13 mouse cellular contexts compared by ENCODE assay signal in the genomic region with DNA sequence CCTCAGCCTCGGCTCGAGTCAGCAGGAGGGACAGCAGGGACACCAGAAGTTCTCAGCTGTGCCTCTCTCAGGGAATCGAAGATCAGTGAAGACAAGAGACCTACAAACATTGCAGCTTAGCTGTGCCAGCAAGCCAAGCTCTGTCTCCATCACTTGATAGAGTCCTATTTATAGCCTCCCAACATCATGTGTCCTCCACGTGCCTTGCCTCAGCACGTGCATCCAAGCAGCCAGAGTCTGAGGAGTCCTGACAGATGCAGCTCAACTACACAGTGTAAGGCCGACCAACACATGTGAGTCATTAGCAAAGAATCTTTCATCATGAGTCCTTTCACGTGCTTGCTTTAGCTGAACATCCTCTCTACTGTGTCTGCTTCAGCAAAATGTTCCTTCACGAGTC. TPM values are rescaled to one million over a fixed set of nuclear protein-coding genes. Genes with fewer than 3 reads are reported as not detected.
DNase-seq lines count a peak whose midpoint lies in the region; ATAC-seq and TF ChIP-seq lines count a peak whose summit lies in the region.
"Had no signal": no experiment of that assay in that cellular context is flagged by ENCODE, and none has a peak within 500 bp of the region (broad histone marks: within the 10 kb centered on the region; RNA-seq: fewer than 3 reads in every experiment).

No protein-coding gene starts in this region.

- no peak for TF ChIP-seq CTCF in heart, adult 2 months (IDR thresholded peaks at IDR 0.05)
- no peak for TF ChIP-seq CTCF in liver, postnatal 0 days (IDR thresholded peaks at IDR 0.05; ENCODE audit: low read depth)

- peaks cover 7% of the 10 kb centered on the region; the same call in 1 of the 2 replicates for H3K79me2 ChIP-seq in heart, adult 2 months (replicated peaks; ENCODE audit: control insufficient read depth, insufficient read depth, low read length)

- TF ChIP-seq POLR2A in heart, adult 2 months (IDR thresholded peaks at IDR 0.05; ENCODE audit: insufficient read depth, low read depth, low read length) = 0 out of 2 replicates have a peak, but pooled peaks have one; percentile 22
- TF ChIP-seq POLR2A in limb, embryonic 14.5 days (IDR thresholded peaks at IDR 0.05; ENCODE audit: borderline replicate concordance, extremely low read depth, insufficient read depth, insufficient read length) = no peak

- H3K36me3 ChIP-seq in heart, adult 2 months (ENCODE audit: control insufficient read depth, insufficient read depth, low read length) = peaks cover 13% of the 10 kb centered on the region
- peaks cover 17% of the 10 kb centered on the region; the same call in 1 of the 2 replicates for H3K36me3 ChIP-seq in limb, embryonic 14.5 days (ENCODE audit: control insufficient read depth, insufficient read depth, low read length)
- 0 out of 2 replicates have a peak, but pooled peaks cover 7% of the 10 kb centered on the region for H3K36me3 ChIP-seq in midbrain, embryonic 14.5 days (ENCODE audit: control insufficient read depth, insufficient read depth, low read length)
- peaks cover 7% of the 10 kb centered on the region for H3K36me3 ChIP-seq in liver, postnatal 0 days (replicated peaks; ENCODE audit: insufficient read depth, low read length)
- H3K36me3 ChIP-seq in forebrain, embryonic 13.5 days (ENCODE audit: poor library complexity, severe bottlenecking) = peaks cover 21% of the 10 kb centered on the region

- no peaks in the 10 kb centered on the region for H3K27me3 ChIP-seq in heart, adult 2 months (ENCODE audit: control insufficient read depth, insufficient read depth, low read length)
- H3K27me3 ChIP-seq in limb, embryonic 14.5 days (ENCODE audit: control insufficient read depth, insufficient read depth, low read length) = no peaks in the 10 kb centered on the region
- no peaks in the 10 kb centered on the region for H3K27me3 ChIP-seq in midbrain, embryonic 14.5 days (ENCODE audit: control insufficient read depth, insufficient read depth, low read length)
- H3K27me3 ChIP-seq in liver, postnatal 0 days (ENCODE audit: insufficient read depth, low read length) = no peaks in the 10 kb centered on the region
- no peaks in the 10 kb centered on the region for H3K27me3 ChIP-seq in forebrain, embryonic 13.5 days
- H3K27me3 ChIP-seq: embryonic facial prominence, embryonic 12.5 days; neural tube, embryonic 15.5 days had no signal

- no peaks in the 10 kb centered on the region for H3K9me3 ChIP-seq in limb, embryonic 14.5 days (ENCODE audit: control insufficient read depth, low read length)
- no peaks in the 10 kb centered on the region for H3K9me3 ChIP-seq in midbrain, embryonic 14.5 days (ENCODE audit: control insufficient read depth, low read length)
- H3K9me3 ChIP-seq in liver, postnatal 0 days (ENCODE audit: low read length) = no peaks in the 10 kb centered on the region
- H3K9me3 ChIP-seq in forebrain, embryonic 13.5 days (replicated peaks) = no peaks in the 10 kb centered on the region
- H3K9me3 ChIP-seq: embryonic facial prominence, embryonic 12.5 days; neural tube, embryonic 15.5 days had no signal

- intact Hi-C loops in heart, adult 2 months (cut with DNase I) = loop anchor here (10.0 kb wide), 1 partner anchor 217 kb away; a partner anchor contains a TSS

- H3K4me2 ChIP-seq in limb, embryonic 14.5 days (replicated peaks; ENCODE audit: low read depth, low read length, severe bottlenecking) = no peak overlapping the region
- no peak overlapping the region for H3K4me2 ChIP-seq in midbrain, embryonic 14.5 days (ENCODE audit: low read length)
- H3K4me2 ChIP-seq in liver, postnatal 0 days (ENCODE audit: low read depth, low read length) = no peak overlapping the region
- H3K4me2 ChIP-seq in forebrain, embryonic 13.5 days = no peak overlapping the region
- H3K4me2 ChIP-seq: embryonic facial prominence, embryonic 12.5 days; neural tube, embryonic 15.5 days had no signal

- peak overlapping the region; percentile 68 for H3K27ac ChIP-seq in heart, adult 2 months
- no peak overlapping the region for H3K27ac ChIP-seq in limb, embryonic 14.5 days (replicated peaks; ENCODE audit: low read depth, low read length)
- H3K27ac ChIP-seq in midbrain, embryonic 14.5 days (replicated peaks; ENCODE audit: low read depth, low read length) = no peak overlapping the region
- no peak overlapping the region for H3K27ac ChIP-seq in liver, postnatal 0 days (ENCODE audit: low read depth)
- no peak overlapping the region for H3K27ac ChIP-seq in forebrain, embryonic 13.5 days
- H3K27ac ChIP-seq: embryonic facial prominence, embryonic 12.5 days; neural tube, embryonic 15.5 days had no signal

- no peak overlapping the region for H3K4me3 ChIP-seq in heart, adult 2 months
- no peak overlapping the region for H3K4me3 ChIP-seq in limb, embryonic 14.5 days (replicated peaks; ENCODE audit: low read length)
- no peak overlapping the region for H3K4me3 ChIP-seq in midbrain, embryonic 14.5 days (replicated peaks; ENCODE audit: low read depth, low read length)
- no peak overlapping the region for H3K4me3 ChIP-seq in liver, postnatal 0 days (ENCODE audit: low read depth, low read length)
- no peak overlapping the region for H3K4me3 ChIP-seq in forebrain, embryonic 13.5 days
- H3K4me3 ChIP-seq: embryonic facial prominence, embryonic 12.5 days; neural tube, embryonic 15.5 days had no signal

- H3K9ac ChIP-seq in heart, adult 2 months (ENCODE audit: low read depth, low read length) = no peak overlapping the region
- no peak overlapping the region for H3K9ac ChIP-seq in limb, embryonic 14.5 days (ENCODE audit: low read depth, low read length, severe bottlenecking)
- no peak overlapping the region for H3K9ac ChIP-seq in midbrain, embryonic 14.5 days (replicated peaks; ENCODE audit: low read length)
- H3K9ac ChIP-seq in liver, postnatal 0 days (replicated peaks) = no peak overlapping the region
- H3K9ac ChIP-seq in forebrain, embryonic 13.5 days = no peak overlapping the region
- H3K9ac ChIP-seq: embryonic facial prominence, embryonic 12.5 days; neural tube, embryonic 15.5 days had no signal

- 0 out of 2 replicates have a peak, but pooled peaks have one; percentile 19 for ATAC-seq in limb, embryonic 14.5 days (ENCODE audit: low FRiP score, low read depth)
- no peak for ATAC-seq in midbrain, embryonic 14.5 days (ENCODE audit: low FRiP score, low TSS enrichment)
- ATAC-seq in liver, postnatal 0 days = no peak
- ATAC-seq in forebrain, embryonic 13.5 days = no peak

- WGBS in heart, adult 2 months = 40% methylated on average over 8 of the region's 8 CpGs
- 78% methylated on average over 8 of the region's 8 CpGs for WGBS in limb, embryonic 14.5 days
- 91% methylated on average over 8 of the region's 8 CpGs for WGBS in midbrain, embryonic 14.5 days
- WGBS in liver, postnatal 0 days (ENCODE audit: insufficient replicate concordance) = 91% methylated on average over 8 of the region's 8 CpGs
- 94% methylated on average over 8 of the region's 8 CpGs for WGBS in forebrain, embryonic 13.5 days

- TF ChIP-seq EP300 in heart, adult 2 months (IDR thresholded peaks at IDR 0.05; ENCODE audit: insufficient read depth, low read depth, low read length) = peak; percentile 95; the same call in 1 of the 2 replicates
- TF ChIP-seq EP300 in liver, postnatal 0 days (IDR thresholded peaks at IDR 0.05; ENCODE audit: low read depth) = no peak

- H3K4me1 ChIP-seq in heart, adult 2 months (ENCODE audit: control insufficient read depth, insufficient read depth, low read length) = peaks cover 12% of the 10 kb centered on the region
- peaks cover 8% of the 10 kb centered on the region for H3K4me1 ChIP-seq in limb, embryonic 14.5 days (ENCODE audit: control insufficient read depth, insufficient read depth, low read length)
- peaks cover 6% of the 10 kb centered on the region for H3K4me1 ChIP-seq in midbrain, embryonic 14.5 days (ENCODE audit: control insufficient read depth, insufficient read depth, low read length)
- H3K4me1 ChIP-seq in liver, postnatal 0 days (ENCODE audit: insufficient read depth) = peaks cover 10% of the 10 kb centered on the region
- H3K4me1 ChIP-seq in forebrain, embryonic 13.5 days = peaks cover 13% of the 10 kb centered on the region

- DNase-seq in layer of hippocampus, adult 9-11 months = peak; percentile 56
- DNase-seq in layer of hippocampus, postnatal 10 days (ENCODE audit: low spot score in 2 of 2) = no peak
- peak; percentile 75 to 91 for DNase-seq in adrenal gland, adult (ENCODE audit: inconsistent age in 2 of 2, low spot score in 1 of 2)
- peak; percentile 69 to 80 for DNase-seq in heart, adult 2 months
- peak; percentile 32 for DNase-seq in limb, embryonic 14.5 days (ENCODE audit: low spot score)
- no peak for DNase-seq in midbrain, embryonic 14.5 days
- no peak for DNase-seq in liver, postnatal 0 days

RNA-seq across cellular contexts. Expression of a gene that starts 2.6 kb away (rescaled TPM):
- 10 to 100 TPM; 50.4 to 50.8 TPM for total RNA-seq in layer of hippocampus, postnatal 10 days (2021)
- total RNA-seq in heart, adult 2 months (2021) = 10 to 100 TPM; 17.1 to 20.6 TPM
- 14.3 and 23.4 TPM in 2 replicates for polyA plus RNA-seq in heart, adult 2 months (2012; rRNA removed)
- polyA plus RNA-seq in limb, embryonic 14.5 days (2012; rRNA removed) = 48.6 and 50.8 TPM in 2 replicates
- 27.0 and 28.9 TPM in 2 replicates for polyA plus RNA-seq in limb, embryonic 14.5 days (2014; fragmentation: Nextera tagmentation; extraction: Ambion mirVana)
- 23.6 and 26.2 TPM in 2 replicates for polyA plus RNA-seq in midbrain, embryonic 14.5 days (2014; fragmentation: Nextera tagmentation; extraction: Ambion mirVana)
- 3.0 and 3.6 TPM in 2 replicates for polyA plus RNA-seq in liver, postnatal 0 days (2015; fragmentation: Nextera tagmentation; extraction: Ambion mirVana)
- polyA plus RNA-seq in forebrain, embryonic 13.5 days (2015; fragmentation: Nextera tagmentation; extraction: Ambion mirVana) = 23.1 and 24.3 TPM in 2 replicates

RNA-seq across cellular contexts. Expression of a gene that starts 7.6 kb away (rescaled TPM):
- 10 to 100 TPM; 19.1 to 20.4 TPM for total RNA-seq in layer of hippocampus, postnatal 10 days (2021)
- 10 to 100 TPM; 20.3 to 20.5 TPM for total RNA-seq in heart, adult 2 months (2021)
- 9.9 and 11.0 TPM in 2 replicates for polyA plus RNA-seq in heart, adult 2 months (2012; rRNA removed)
- polyA plus RNA-seq in limb, embryonic 14.5 days (2012; rRNA removed) = 17.5 and 28.5 TPM in 2 replicates
- 27.1 and 30.6 TPM in 2 replicates for polyA plus RNA-seq in limb, embryonic 14.5 days (2014; fragmentation: Nextera tagmentation; extraction: Ambion mirVana)
- polyA plus RNA-seq in midbrain, embryonic 14.5 days (2014; fragmentation: Nextera tagmentation; extraction: Ambion mirVana) = 20.7 and 20.8 TPM in 2 replicates
- 12.1 TPM in 2 replicates for polyA plus RNA-seq in liver, postnatal 0 days (2015; fragmentation: Nextera tagmentation; extraction: Ambion mirVana)
- polyA plus RNA-seq in forebrain, embryonic 13.5 days (2015; fragmentation: Nextera tagmentation; extraction: Ambion mirVana) = 24.3 and 24.6 TPM in 2 replicates

RNA-seq across cellular contexts. Expression of a gene that starts 25.7 kb away (rescaled TPM):
- total RNA-seq in layer of hippocampus, postnatal 10 days (2021) = not detected
- not detected for total RNA-seq in heart, adult 2 months (2021)
- not detected in 2 replicates for polyA plus RNA-seq in heart, adult 2 months (2012; rRNA removed)
- polyA plus RNA-seq in limb, embryonic 14.5 days (2012; rRNA removed) = not detected in 2 replicates
- not detected in 2 replicates for polyA plus RNA-seq in limb, embryonic 14.5 days (2014; fragmentation: Nextera tagmentation; extraction: Ambion mirVana)
- not detected in 2 replicates for polyA plus RNA-seq in midbrain, embryonic 14.5 days (2014; fragmentation: Nextera tagmentation; extraction: Ambion mirVana)
- polyA plus RNA-seq in liver, postnatal 0 days (2015; fragmentation: Nextera tagmentation; extraction: Ambion mirVana) = not detected in 2 replicates
- not detected in 2 replicates for polyA plus RNA-seq in forebrain, embryonic 13.5 days (2015; fragmentation: Nextera tagmentation; extraction: Ambion mirVana)
- polyA plus RNA-seq: embryonic facial prominence, embryonic 12.5 days; hindbrain, embryonic 11.5 days; large intestine, adult 2 months; lung, embryonic 16.5 days; neural tube, embryonic 15.5 days had no signal

RNA-seq across cellular contexts. Expression of a gene that starts 44.7 kb away (rescaled TPM):
- under 1 TPM; 0.41 to 0.58 TPM for total RNA-seq in layer of hippocampus, postnatal 10 days (2021)
- under 1 TPM; 0.07 to 0.21 TPM for total RNA-seq in heart, adult 2 months (2021)
- 0.21 and 0.70 TPM in 2 replicates for polyA plus RNA-seq in heart, adult 2 months (2012; rRNA removed)
- polyA plus RNA-seq in limb, embryonic 14.5 days (2012; rRNA removed) = 38.9 and 47.4 TPM in 2 replicates
- polyA plus RNA-seq in limb, embryonic 14.5 days (2014; fragmentation: Nextera tagmentation; extraction: Ambion mirVana) = 10.9 and 12.1 TPM in 2 replicates
- polyA plus RNA-seq in midbrain, embryonic 14.5 days (2014; fragmentation: Nextera tagmentation; extraction: Ambion mirVana) = 0.38 and 0.99 TPM in 2 replicates
- polyA plus RNA-seq in liver, postnatal 0 days (2015; fragmentation: Nextera tagmentation; extraction: Ambion mirVana) = 4.9 and 5.1 TPM in 2 replicates
- polyA plus RNA-seq in forebrain, embryonic 13.5 days (2015; fragmentation: Nextera tagmentation; extraction: Ambion mirVana) = 0.25 and 0.48 TPM in 2 replicates

Comparison
In these comparisons a context has a peak if more than half of its experiments do, and no peak if none do; other contexts are left out.
1. DNase-seq: peak in layer of hippocampus, adult 9-11 months (single experiment), adrenal gland, adult (2 of 2), heart, adult 2 months (2 of 2) and limb, embryonic 14.5 days (single experiment); none in layer of hippocampus, postnatal 10 days (0 of 2), midbrain, embryonic 14.5 days (single experiment) and liver, postnatal 0 days (single experiment).